Mouse (Mus musculus): ENCODE measurements around the gene Kmt2a. TPM values are rescaled to one million over a fixed set of nuclear protein-coding genes. Genes with fewer than 3 reads are reported as not detected.
"Not testable (repeated sequence)": the region's sequence is repeated elsewhere in the genome, so short reads cannot be mapped to it uniquely, and the experiment has no call there.

Gene Kmt2a
- polyA plus RNA-seq, 1 experiment from 2014 or later, result 10.1 TPM

DNA sequence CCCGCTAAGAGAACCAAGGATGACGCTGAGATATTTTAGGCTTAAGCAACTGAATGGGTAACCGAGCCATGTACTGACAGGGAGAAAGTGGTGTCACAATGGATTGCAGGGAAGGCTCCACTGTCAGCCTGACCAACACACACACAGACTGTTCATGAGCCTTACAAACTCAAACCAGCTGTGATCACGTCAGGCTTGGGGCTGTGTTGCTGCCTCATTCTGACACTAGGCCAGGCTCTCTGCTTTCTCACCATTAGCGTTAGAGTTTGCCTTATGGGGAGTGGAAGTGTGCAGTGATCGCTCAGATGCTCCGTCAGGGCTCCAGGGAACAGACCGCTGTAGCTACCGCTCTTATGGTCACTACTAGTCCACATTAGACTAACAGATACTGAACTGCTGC lies 88.3 kb downstream of the Kmt2a start:
- no peak for ATAC-seq (replicated peaks; ENCODE audit: insufficient number of reproducible peaks, insufficient read depth, low FRiP score, low read depth)
- no peaks in the 10 kb centered on the region for H3K4me1 ChIP-seq (replicated peaks)
- H3K27ac ChIP-seq, result no peak overlapping the region
- H3K9ac ChIP-seq, result no peak overlapping the region
- H3K4me2 ChIP-seq, result no peak overlapping the region
- WGBS, result 69% methylated on average over 9 of the region's 9 CpGs
- peaks cover 5% of the 10 kb centered on the region for H3K27me3 ChIP-seq
- H3K36me3 ChIP-seq, result peaks cover 38% of the 10 kb centered on the region
- H3K9me3 ChIP-seq (replicated peaks), result no peaks in the 10 kb centered on the region
- no peak overlapping the region for H3K4me3 ChIP-seq

DNA sequence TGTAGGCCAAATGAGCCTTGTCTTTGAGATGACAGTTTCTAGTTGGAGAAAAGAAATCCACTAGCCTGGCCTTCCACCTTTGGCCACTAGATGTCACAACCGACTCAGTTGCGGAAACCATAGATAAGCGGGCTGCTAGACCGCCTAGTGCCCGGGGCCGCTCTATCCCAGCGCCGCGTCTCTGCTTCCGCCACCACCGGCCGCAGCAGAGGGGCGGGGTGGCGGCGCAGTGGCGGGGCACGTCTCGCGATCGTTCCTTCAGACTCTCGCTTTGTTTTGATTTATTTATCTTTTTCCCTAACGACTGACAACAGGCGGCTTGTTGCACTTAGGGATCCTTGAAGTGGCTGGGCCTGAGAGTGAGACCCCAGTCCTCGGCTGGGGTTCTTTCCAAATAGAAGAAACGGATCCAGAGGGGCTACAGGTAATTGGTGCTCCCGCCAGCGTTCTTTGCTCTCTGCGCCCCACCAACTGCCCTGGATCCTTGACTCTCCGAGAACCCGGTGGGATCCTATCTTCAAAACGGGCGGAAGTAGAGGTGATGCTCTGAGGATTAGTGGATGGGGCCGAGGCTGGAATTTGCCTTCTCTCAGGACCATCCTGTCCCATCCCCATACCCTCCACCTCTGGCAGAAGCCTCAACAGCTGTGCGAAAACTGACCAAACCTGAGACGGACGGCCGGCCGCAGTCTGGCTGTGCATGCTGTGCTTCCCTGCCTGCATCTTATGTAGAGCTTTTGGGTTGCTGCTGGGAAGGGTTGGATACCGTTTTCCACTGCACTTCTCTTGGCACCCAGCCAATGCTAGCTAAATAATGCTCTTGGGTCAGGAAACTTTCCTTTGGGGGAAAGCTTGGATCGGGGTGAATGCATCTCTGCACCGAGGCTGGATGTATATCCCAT lies 108.1 kb downstream of the Kmt2a start:
- Histone ChIP-seq H3K4me2 (peak overlapping the region; percentile 82), H3K4me1 (replicated peaks) (peaks cover 9% of the 10 kb centered on the region), H3K9me3 (replicated peaks) (no peaks in the 10 kb centered on the region), H3K9ac (peak overlapping the region; percentile 78), H3K4me3 (peak overlapping the region; percentile 73), H3K36me3 (peaks cover 10% of the 10 kb centered on the region), H3K27ac (peak overlapping the region; percentile 85), H3K27me3 (no peaks in the 10 kb centered on the region)
- under 1% methylated on average over 41 of the region's 41 CpGs for WGBS
- peak; percentile 97 for ATAC-seq (replicated peaks; ENCODE audit: insufficient number of reproducible peaks, insufficient read depth, low FRiP score, low read depth)

DNA sequence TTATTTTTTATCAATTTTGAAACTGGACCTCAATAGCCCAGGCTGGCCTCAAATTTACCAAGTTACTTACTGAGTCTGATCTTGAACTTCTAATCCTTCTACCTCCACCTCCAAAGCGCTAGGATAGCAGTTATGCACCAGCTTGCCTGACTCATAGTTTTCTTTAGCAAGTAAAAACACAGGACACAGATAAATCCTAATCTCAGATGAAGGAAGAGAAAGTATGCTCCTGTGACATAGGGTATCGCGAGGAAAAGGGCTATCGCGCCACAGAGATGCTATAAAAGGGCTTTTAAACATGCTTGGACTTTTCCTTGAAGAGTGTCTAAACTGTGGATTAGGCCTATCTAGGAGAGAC lies 108.7 kb downstream of the Kmt2a start:
- Histone ChIP-seq H3K27ac (peak overlapping the region; percentile 57), H3K4me2 (no peak overlapping the region), H3K36me3 (peaks cover 9% of the 10 kb centered on the region), H3K9me3 (replicated peaks) (no peaks in the 10 kb centered on the region), H3K4me1 (replicated peaks) (peaks cover 9% of the 10 kb centered on the region), H3K4me3 (no peak overlapping the region), H3K27me3 (no peaks in the 10 kb centered on the region), H3K9ac (no peak overlapping the region; the same call in 1 of the 2 replicates)
- 13% methylated on average over 5 of the region's 5 CpGs for WGBS
- no peak for ATAC-seq (replicated peaks; ENCODE audit: insufficient number of reproducible peaks, insufficient read depth, low FRiP score, low read depth)

DNA sequence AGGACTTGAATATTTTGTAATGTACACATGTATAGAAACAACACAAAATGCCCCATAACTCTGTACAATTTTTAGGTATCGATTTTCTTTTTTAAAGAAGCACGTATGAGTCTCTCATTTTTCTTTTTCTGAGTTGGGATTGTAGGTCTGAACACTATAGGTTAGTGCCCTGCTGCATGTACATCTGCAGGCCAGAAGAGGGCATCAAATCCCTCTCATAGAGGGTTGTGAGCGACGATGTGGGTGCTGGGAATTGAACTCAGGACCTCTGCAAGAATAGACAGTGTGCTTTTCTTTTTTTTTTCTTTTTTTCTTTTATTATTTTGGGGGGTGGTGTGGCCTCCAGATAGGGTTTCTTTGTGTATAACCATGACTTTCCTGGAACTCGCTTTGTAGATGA lies 109.7 kb downstream of the Kmt2a start:
- no peak overlapping the region for H3K4me3 ChIP-seq
- no peak overlapping the region for H3K4me2 ChIP-seq
- H3K27me3 ChIP-seq, result no peaks in the 10 kb centered on the region
- ATAC-seq (replicated peaks; ENCODE audit: insufficient number of reproducible peaks, insufficient read depth, low FRiP score, low read depth), result no peak
- peaks cover 9% of the 10 kb centered on the region for H3K36me3 ChIP-seq
- H3K9ac ChIP-seq, result no peak overlapping the region
- H3K4me1 ChIP-seq (replicated peaks), result peaks cover 11% of the 10 kb centered on the region
- H3K27ac ChIP-seq, result no peak overlapping the region
- 91% methylated on average over 5 of the region's 5 CpGs for WGBS
- H3K9me3 ChIP-seq (replicated peaks), result no peaks in the 10 kb centered on the region

DNA sequence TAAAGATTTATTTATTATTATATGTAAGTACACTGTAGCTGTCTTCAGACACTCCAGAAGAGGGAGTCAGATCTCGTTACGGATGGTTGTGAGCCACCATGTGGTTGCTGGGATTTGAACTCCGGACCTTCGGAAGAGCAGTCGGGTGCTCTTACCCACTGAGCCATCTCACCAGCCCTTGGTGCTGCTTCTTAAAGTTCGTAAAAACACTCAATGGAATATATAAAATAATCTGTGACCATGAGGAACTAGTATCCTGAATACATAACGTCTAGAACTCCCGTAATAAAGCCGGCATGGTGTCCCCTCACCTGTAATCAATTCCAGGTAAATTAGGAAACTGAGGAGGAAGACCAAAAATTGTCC lies 113.1 kb downstream of the Kmt2a start:
- not testable (repeated sequence) for H3K36me3 ChIP-seq; H3K27me3 ChIP-seq; ATAC-seq (replicated peaks; ENCODE audit: insufficient number of reproducible peaks, insufficient read depth, low FRiP score, low read depth); H3K9ac ChIP-seq; H3K9me3 ChIP-seq (replicated peaks)
- Histone ChIP-seq H3K4me2 (peak overlapping the region; percentile 63), H3K4me3 (peak overlapping the region; percentile 88), H3K27ac (peak overlapping the region; percentile 98), H3K4me1 (replicated peaks) (peaks cover 24% of the 10 kb centered on the region)
- 31% methylated on average over 9 of the region's 9 CpGs for WGBS

DNA sequence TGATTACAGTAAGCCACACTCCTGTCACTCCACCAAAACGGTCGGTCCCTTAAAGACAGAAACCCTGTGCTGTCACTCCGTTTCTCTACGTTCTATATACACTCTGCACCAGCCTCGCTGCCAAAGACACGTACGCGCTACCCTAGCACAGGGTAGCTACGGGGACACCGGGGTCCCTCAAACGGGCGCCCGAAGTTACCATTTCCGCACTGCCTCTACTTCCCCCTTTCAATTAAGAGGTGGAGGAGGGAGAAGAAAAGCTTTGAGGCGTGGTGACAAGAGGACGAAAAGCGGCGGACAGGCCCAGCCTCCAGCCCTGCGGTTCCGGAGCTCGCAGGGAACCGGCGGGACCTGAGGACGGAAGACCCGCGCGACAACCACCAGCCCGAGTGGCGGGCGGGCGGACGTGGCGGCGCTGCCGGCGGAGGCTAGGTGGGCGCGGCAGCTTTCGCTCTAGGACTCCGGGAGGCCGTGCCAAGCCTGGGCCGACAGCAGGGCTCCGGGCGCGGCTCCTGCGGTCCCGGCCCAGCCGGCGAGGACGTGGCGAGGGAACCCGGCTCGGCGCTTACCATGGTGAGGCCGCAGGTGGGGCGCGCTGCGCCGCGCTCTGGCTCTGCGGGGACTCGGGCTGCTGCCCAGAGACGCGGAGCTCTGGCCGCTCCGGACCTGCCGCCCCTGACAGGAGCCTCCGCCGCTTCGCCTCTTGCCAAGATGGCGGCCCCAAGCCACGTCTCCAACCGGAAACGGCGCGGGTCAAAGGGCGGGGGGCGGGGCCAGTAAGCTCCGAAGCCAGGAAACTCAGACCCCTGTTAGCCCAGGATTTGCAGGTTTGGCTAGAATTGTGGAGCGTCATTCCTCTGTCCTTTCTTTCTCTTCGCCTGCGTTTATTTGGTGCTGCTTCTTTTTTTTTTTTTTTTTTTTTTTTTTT lies 113.7 kb downstream of the Kmt2a start, which contains the start of the genes Arcn1 and Ift46:
TSS of gene Arcn1 (minus strand) at position 745 of the 928 bp plus-strand sequence.
TSS of gene Ift46 (plus strand) at position 808 of the 928 bp plus-strand sequence.
- Histone ChIP-seq H3K27me3 (no peaks in the 10 kb centered on the region), H3K27ac (peak within 1 kb of the TSS; percentile 98), H3K4me3 (peak within 1 kb of the TSS; percentile 88), H3K4me2 (peak within 1 kb of the TSS; percentile 63), H3K36me3 (no peaks in the 10 kb centered on the region), H3K9me3 (replicated peaks) (no peaks in the 10 kb centered on the region), H3K9ac (peak within 1 kb of the TSS; percentile 99), H3K4me1 (replicated peaks) (peaks cover 24% of the 10 kb centered on the region)
- WGBS, result under 1% methylated on average over 82 of the region's 82 CpGs
- ATAC-seq (replicated peaks; ENCODE audit: insufficient number of reproducible peaks, insufficient read depth, low FRiP score, low read depth), result peak; percentile 88

DNA sequence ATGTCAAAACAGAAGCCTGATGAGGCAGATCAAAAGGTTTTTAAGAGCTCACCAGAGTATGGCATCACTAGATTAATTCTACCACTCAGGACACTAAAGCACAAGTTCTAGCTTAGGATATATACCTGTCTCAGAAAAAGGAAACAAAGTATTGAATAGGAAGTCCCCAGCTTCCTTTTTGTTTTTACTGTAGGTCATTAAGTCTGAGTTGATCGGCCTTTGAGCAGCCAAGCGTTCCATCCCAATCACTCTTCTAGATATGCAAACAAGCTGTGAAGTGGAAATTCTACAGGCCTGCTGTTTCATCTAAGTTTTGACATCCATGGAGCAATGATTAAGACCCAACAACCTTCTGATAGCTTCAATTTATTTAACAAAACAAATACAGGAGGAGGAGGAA lies 120.2 kb downstream of the Kmt2a start:
- no peaks in the 10 kb centered on the region for H3K27me3 ChIP-seq
- H3K4me2 ChIP-seq, result no peak overlapping the region
- H3K27ac ChIP-seq, result no peak overlapping the region
- WGBS, result 58% methylated on average over 2 of the region's 2 CpGs
- H3K36me3 ChIP-seq, result peaks cover 31% of the 10 kb centered on the region
- no peak overlapping the region for H3K4me3 ChIP-seq
- H3K9ac ChIP-seq, result no peak overlapping the region
- H3K4me1 ChIP-seq (replicated peaks), result peaks cover 29% of the 10 kb centered on the region
- ATAC-seq (replicated peaks; ENCODE audit: insufficient number of reproducible peaks, insufficient read depth, low FRiP score, low read depth), result no peak
- H3K9me3 ChIP-seq (replicated peaks), result no peaks in the 10 kb centered on the region

Other genes with a start within 250 kb of the Kmt2a start
- gene Treh, start 208.1 kb downstream of the Kmt2a start, polyA plus RNA-seq (2015; fragmentation: Nextera tagmentation; extraction: Ambion mirVana), result not detected in 2 replicates
- 23.7 and 31.3 TPM in 2 replicates for gene Phldb1, start 146.1 kb downstream of the Kmt2a start, polyA plus RNA-seq (2015; fragmentation: Nextera tagmentation; extraction: Ambion mirVana)
- gene Arcn1, start 113.5 kb downstream of the Kmt2a start, polyA plus RNA-seq (2015; fragmentation: Nextera tagmentation; extraction: Ambion mirVana), result 106 and 125 TPM in 2 replicates
- gene Ift46, start 113.4 kb downstream of the Kmt2a start, polyA plus RNA-seq (2015; fragmentation: Nextera tagmentation; extraction: Ambion mirVana), result 54.3 and 66.6 TPM in 2 replicates
- 2.1 and 2.8 TPM in 2 replicates for gene Tmem25, start 82.0 kb downstream of the Kmt2a start, polyA plus RNA-seq (2015; fragmentation: Nextera tagmentation; extraction: Ambion mirVana)
- 0.30 and 1.1 TPM in 2 replicates for gene Ttc36, start 78.2 kb downstream of the Kmt2a start, polyA plus RNA-seq (2015; fragmentation: Nextera tagmentation; extraction: Ambion mirVana)
- gene Atp5l, start 39.4 kb upstream of the Kmt2a start, polyA plus RNA-seq (2015; fragmentation: Nextera tagmentation; extraction: Ambion mirVana), result 1,028 and 1,424 TPM in 2 replicates
- 14.7 and 17.6 TPM in 2 replicates for gene Ube4a, start 84.3 kb upstream of the Kmt2a start, polyA plus RNA-seq (2015; fragmentation: Nextera tagmentation; extraction: Ambion mirVana)
- 5.5 and 64.7 TPM in 2 replicates for gene Cd3g, start 99.1 kb upstream of the Kmt2a start, polyA plus RNA-seq (2015; fragmentation: Nextera tagmentation; extraction: Ambion mirVana)
- gene Cd3d, start 100.5 kb upstream of the Kmt2a start, polyA plus RNA-seq (2015; fragmentation: Nextera tagmentation; extraction: Ambion mirVana), result 1.4 and 16.0 TPM in 2 replicates
- 2.9 and 43.3 TPM in 2 replicates for gene Cd3e, start 128.3 kb upstream of the Kmt2a start, polyA plus RNA-seq (2015; fragmentation: Nextera tagmentation; extraction: Ambion mirVana)
- 1.1 and 7.4 TPM in 2 replicates for gene Mpzl2, start 158.5 kb upstream of the Kmt2a start, polyA plus RNA-seq (2015; fragmentation: Nextera tagmentation; extraction: Ambion mirVana)
- gene Mpzl3, start 173.9 kb upstream of the Kmt2a start, polyA plus RNA-seq (2015; fragmentation: Nextera tagmentation; extraction: Ambion mirVana), result 1.4 and 1.6 TPM in 2 replicates
- 0.19 and 0.71 TPM in 2 replicates for gene Jaml, start 197.9 kb upstream of the Kmt2a start, polyA plus RNA-seq (2015; fragmentation: Nextera tagmentation; extraction: Ambion mirVana)
- gene Scn2b, start 236.5 kb upstream of the Kmt2a start, polyA plus RNA-seq (2015; fragmentation: Nextera tagmentation; extraction: Ambion mirVana), result 1.2 and 2.6 TPM in 2 replicates

Measured in heart, embryonic 15.5 days (tissue).